Mouse (Mus musculus) spleen, postnatal 10 days (tissue): ENCODE measurements around the gene Sox4.

Source experiments
- DNase-seq, 2 experiments: peaks; one replicate each; pipeline ENCODE4 v3.0.0; 2021 to 2022; ENCODE audit warnings: low spot score in 2 of 2

Gene Sox4

DNA sequence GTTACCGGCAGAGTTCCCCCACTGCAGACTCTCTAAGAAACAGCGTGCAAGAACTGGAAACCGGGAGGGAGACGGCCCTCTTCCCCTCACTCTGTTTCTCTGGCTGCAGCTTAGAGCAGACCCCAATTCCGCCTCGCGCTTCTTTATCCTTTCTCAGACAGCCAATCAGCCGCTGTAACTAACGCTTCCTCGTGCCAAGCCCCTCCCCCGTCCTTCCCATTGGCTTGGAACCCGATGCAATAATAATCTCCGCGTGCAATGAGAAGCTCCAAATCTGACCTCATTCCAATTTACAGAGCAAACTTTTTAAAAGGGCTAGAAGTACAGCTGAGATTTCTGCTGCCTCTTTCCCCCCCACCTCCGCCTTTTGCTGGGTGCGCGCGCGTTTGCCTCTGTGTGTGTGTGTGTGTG is at the start of gene Sox4:
Sox4 (minus strand) TSS at position 133 of the 411 bp plus-strand sequence.
- DNase-seq = peak; percentile 57 to 89

- DNase-seq = no peak
These were observed 38.6 kb upstream of the Sox4 start for GRCm38 (mm10) chr13:28991899-28992664.

DNA sequence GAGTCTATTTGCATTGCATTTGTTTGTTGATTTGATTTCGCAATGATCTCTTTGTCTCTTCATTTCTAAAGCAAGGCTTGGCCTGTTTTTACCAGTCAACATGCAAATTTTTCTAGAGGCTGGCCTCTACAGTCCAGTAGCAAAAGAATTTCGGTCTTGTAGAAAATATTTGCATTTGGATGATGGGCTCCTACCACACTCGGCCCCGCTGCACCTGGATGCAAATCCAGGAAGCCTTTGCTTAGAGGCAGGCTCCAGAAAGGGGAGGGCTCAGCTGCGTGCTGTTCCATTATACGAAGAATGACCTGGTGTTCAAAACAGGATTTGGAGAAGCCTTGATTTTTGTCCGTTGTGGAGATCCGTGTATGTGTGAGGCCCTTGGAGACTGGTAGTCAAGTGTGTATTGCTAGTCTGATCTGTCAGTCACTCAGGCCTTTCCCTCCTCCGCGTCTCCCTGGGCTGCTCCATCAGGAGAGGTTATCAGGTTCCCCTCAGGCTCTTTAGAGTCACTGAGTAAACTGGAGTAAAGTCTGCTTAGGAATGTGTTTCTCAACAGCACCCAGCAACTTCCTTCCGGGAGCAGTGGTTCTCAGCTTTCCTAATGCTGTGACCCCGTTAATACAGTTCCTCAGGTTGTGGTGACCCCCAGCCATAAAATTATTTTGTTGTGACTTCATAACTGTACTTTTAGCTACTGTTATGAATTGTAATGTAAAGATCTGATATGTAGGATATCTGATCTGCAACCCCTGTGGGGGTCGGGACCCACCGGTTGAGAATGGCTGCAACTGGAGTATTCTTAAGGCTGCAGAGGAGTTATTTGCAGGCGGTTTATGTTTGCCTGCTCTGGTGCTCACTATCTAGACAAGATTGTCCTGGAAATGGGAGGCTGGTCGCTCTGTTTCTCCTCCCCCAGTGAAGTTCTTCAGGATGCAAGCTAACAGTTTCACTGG is 35.5 kb upstream of the Sox4 start:
- DNase-seq = no peak

- no peak for DNase-seq
These were observed 27.2 kb upstream of the Sox4 start for GRCm38 (mm10) chr13:28980681-28981080.

DNA sequence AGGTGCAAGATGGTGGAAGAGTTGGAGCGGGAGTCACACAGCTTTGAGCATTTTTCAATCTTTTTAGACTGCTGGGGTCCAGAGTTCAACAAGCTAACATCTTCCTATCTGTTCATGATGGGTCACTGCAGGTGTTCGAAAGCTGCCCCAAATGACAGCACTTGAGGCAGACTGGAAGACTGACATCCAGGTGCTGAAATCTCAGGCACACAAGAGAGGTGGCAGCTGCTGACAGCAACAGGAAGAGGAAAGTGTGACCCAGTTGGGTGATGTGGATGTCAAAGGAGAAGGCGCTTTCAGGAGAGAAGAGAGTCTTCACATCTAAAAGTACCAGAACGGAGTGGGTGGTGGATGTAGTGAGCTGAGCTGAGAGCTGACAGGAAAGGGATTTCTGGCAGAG is 21.5 kb upstream of the Sox4 start:
- no peak for DNase-seq

- no peak for DNase-seq
These were observed 21.1 kb upstream of the Sox4 start for GRCm38 (mm10) chr13:28974597-28974996.

GRCm38 (mm10) chr13:28960916-28961315 is 7.4 kb upstream of the Sox4 start:
- no peak for DNase-seq

DNA sequence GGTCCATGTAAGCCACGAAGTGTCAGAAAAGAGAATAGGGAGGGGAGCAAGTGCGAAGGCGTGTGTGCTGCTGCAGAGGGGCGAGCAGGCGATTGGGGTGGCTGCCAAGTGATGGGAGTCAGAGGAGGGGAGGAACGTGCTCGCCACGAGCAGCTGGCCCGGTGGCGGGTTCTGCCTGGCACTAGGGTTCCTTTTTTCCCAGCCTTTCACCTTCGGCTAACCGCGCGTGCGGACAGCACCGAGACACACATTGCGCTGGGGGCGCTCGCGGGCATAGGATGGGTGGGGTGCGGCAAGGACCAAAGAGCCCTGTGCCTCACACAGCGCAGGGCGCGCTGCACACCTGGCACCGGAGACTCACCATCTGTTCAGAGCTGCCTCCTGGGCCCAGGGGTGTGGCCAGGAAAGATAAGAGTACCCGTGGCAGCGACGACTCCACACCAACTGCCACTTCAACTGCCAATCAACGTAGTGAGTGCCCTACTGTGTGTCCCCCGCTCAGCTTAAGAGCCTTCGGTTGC is 6.0 kb upstream of the Sox4 start:
- peak; percentile 74 to 87 for DNase-seq

- peak in 1 of 2 experiments; percentile 47 for DNase-seq
These were observed 5.5 kb upstream of the Sox4 start for GRCm38 (mm10) chr13:28959068-28959440.

GRCm38 (mm10) chr13:28958211-28959067 is 4.9 kb upstream of the Sox4 start:
- DNase-seq = peak; percentile 50 to 67

DNA sequence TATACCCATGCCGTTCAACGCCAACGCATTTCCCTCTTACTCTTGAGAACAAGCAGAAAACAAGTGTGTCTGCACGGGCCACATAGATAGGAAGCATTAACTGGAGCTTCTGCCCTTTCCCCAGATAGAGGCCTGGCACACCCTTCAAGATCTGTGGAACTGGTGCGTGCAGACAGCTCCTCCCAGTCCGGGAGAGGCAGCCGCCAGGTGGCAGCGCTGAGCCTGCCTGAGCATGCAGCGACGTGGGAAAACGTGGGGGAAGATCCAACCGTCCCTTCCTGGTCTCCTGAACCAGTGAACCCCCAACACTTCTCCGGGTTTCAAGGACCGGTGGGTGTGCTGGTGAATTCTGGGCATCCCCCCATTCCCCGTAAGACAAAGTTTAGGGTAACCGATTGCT is 4.3 kb upstream of the Sox4 start:
- peak; percentile 88 to 94 for DNase-seq

GRCm38 (mm10) chr13:28952576-28953571 is 639 bp downstream of the Sox4 start:
- peak; percentile 46 to 55 for DNase-seq

- DNase-seq = peak; percentile 29 to 48
These were observed 1.6 kb downstream of the Sox4 start for GRCm38 (mm10) chr13:28951691-28952575.

DNA sequence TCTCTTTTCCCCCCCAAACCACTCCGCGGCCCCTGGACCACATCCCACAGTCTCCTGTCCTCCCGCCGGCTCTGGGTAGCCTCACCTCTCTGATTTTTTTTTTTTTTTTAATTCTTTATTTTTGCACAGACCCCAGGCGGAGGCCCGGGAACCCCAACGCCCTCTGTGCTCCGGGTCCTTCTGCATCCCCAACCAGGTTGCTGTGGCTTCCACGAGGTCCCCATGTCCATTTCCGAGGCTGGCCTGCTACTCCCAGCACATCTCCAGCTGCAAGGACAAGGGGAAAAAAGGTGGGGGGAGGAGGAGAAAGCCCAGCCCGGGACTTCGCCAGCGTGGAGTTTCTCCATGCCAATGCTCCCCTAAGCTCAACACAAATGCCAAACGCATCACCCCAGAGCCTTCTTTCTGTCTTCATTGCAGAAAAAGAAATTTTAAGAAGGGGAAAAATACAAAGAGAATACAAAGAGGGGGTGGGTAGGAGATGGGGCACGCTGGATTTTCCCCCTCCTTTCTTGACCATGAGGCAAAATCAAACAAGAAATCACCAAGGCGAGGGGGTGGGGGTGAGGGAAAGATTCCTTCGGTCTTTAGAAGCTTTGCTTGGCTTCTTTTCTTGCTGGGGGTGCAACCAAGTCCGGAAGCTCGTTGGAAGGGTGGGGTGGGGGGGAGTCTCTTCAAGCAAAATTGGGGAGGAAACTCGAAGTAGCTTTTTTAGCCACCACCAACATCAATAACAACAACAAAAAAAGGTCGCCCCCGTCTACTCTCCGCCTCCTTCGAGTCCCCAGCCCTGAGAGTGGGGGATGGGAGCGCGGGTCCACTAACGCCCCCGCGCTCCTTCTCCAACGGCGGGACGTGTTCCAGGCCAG is 2.7 kb downstream of the Sox4 start:
- DNase-seq = peak in 1 of 2 experiments; percentile 48

DNA sequence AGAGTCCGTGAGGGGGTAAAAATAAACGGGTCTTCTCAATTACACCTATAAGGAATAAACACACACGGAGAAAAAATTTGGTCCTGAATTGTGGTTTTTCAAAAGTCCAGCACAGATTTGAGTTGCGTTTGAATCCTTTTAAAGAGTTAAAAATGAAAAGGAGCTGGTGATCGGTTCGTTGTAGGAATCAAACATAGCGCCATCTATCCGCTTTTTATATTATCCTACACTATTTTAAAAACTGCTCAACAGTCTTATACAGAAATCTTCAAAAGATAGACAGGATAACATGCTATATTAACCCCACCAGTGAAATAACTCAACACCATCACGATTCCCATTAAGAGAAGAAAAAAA is 3.3 kb downstream of the Sox4 start:
- DNase-seq = no peak

DNA sequence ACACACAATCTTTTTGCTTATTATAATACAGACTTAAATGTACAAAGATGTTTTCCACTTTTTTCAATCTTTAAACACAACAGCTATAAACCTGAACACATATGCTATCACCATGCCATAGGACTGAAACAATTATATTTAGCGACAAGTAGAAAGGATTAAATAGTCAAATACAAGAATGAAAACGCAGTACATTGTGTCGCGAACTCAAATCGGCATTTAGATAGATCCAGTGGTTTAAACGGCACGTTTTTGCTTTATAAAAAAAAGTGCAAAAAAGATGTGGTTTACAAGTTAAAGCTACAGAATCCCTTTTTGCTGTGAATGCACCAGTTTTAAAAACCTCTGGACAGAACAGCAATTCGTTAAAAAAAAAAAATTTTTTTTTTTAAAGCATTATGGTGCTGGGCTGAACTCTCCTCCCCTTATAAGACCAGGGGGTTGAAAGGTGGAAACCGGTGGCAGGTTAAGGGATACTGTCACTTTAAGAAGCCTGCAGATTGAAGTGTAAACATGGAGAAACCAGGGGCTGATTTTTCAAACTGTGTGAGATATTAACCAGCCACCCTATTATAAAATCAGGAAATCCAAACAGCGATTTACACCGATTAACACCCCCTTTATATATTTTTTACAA is 4.1 kb downstream of the Sox4 start:
- DNase-seq = no peak

- peak in 1 of 2 experiments; percentile 27 for DNase-seq
These were observed 5.0 kb downstream of the Sox4 start for GRCm38 (mm10) chr13:28948541-28948940.
